Mouse (Mus musculus): ENCODE measurements at regions not wholly inside any gene's neighbourhood (a gene's known extent, or its start where the extent isn't known, plus 50 kb on each side); places are given as distances from the start of the nearest gene placed in this dataset.

GRCm38 (mm10) chr5:73777282-73777921 is 126.2 kb downstream of the Spata18 start:
- TF ChIP-seq GATA4 (IDR thresholded peaks at IDR 0.05; ENCODE audit: insufficient replicate concordance, low read length), result no peak

DNA sequence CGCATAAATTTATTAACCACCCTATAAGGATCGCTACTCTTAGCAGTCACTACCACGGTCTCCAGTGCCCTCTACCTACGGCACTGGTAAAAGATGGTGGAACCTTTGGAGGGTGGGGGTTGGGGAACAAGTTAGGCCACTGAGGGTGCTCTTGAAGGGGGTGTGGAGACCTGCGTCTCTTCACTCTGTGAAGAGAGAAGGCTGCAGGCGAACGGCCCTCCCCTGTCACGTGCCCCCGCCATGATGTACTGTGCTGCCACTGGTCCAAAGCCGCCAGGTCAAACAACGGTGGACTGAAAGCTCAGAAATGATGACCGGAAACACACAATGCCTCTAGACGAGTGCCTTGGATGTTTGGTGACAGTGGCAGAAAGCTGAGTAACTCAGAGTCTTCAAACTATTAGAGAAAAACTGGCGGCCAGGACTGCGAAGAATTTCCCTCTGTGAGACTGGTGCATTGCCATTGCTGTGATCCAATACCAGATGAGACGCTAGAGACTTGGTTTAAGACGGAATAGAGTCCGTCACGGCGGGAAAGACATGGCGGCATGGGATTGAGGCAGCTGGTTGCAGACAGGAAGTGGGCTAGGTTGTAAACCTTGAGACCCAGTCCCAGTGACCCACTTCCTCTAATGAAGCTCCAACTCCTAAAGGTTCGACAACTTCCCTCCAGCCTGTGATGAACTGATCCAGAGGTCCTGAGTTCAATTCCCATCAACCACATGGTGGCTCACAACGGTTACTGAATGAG is 130.2 kb downstream of the Spata18 start:
- TF ChIP-seq GATA4 (IDR thresholded peaks at IDR 0.05; ENCODE audit: insufficient replicate concordance, low read length), result no peak

DNA sequence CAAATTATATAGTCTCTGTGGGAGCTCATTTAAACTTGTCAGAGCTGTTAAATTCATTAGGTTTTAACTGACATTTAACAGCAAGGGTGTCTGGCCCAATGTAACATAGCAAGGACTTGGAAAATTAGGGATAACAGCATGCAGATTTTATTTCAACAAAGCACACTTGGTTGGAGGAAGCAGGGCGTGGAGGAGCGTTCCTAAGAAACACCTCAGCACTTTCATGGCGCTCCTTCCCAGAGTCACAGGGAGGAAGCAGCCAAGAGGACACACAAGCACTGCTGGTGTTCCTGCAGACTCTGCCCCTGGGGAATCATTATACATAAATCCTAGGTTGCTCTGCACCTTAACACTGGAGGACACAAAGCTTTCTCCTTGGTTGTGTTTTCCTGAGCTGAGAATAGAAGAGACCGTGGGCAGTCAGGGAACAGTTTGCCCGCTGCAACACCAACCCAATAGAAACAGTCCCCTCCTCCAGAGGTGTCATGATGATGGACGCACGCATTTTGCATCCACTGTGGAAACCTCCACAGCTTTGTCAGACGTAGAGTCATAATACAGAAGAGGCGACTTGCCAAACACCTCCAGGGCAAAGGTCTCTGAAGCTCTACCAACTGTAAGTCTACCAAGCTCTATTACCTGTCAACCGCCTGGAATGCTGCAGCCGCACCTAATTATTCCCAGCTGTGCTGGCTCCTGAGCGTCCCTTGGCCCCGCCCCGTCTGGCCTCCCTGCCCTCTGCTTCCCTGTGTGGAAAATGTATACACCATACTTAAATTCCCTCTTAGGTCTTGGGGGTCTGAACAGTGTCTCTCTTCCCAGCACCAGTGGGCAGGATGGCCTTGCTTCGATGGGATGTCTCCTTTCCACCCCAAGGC is 131.3 kb downstream of the Spata18 start:
- no peak for TF ChIP-seq GATA4 (IDR thresholded peaks at IDR 0.05; ENCODE audit: insufficient replicate concordance, low read length)

GRCm38 (mm10) chr5:73787275-73787674 is 136.1 kb downstream of the Spata18 start:
- TF ChIP-seq GATA4 (IDR thresholded peaks at IDR 0.05; ENCODE audit: insufficient replicate concordance, low read length), result no peak

GRCm38 (mm10) chr5:73792216-73792615 is 141.0 kb downstream of the Spata18 start:
- no peak for TF ChIP-seq GATA4 (IDR thresholded peaks at IDR 0.05; ENCODE audit: insufficient replicate concordance, low read length)

GRCm38 (mm10) chr5:73796201-73796600 is 145.0 kb downstream of the Spata18 start:
- no peak for TF ChIP-seq GATA4 (IDR thresholded peaks at IDR 0.05; ENCODE audit: insufficient replicate concordance, low read length)

DNA sequence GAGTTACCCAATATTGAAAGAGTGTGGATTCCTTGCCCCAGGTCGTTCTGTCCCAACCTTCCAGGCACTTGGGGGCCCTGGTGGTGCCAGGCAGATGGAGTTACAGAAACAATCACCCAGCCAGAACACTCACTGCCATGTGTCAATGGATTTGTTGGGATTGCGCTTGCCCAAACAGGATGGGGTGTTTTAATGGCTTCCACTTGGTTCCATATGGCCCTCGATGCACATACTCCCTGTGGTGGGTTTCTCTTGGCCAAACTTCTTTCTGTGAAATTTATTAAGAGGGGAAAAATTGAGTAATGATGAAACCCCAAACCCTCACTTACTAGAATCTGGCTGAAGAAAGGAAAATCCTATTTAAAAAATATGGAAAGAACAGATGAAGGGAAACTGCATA is 146.8 kb downstream of the Spata18 start:
- no peak for TF ChIP-seq GATA4 (IDR thresholded peaks at IDR 0.05; ENCODE audit: insufficient replicate concordance, low read length)

GRCm38 (mm10) chr5:73803431-73803830 is 152.3 kb downstream of the Spata18 start:
- TF ChIP-seq GATA4 (IDR thresholded peaks at IDR 0.05; ENCODE audit: insufficient replicate concordance, low read length), result no peak

- TF ChIP-seq GATA4 (IDR thresholded peaks at IDR 0.05; ENCODE audit: insufficient replicate concordance, low read length), result no peak
These were observed 153.5 kb downstream of the Spata18 start for GRCm38 (mm10) chr5:73804556-73805230.

- no peak for TF ChIP-seq GATA4 (IDR thresholded peaks at IDR 0.05; ENCODE audit: insufficient replicate concordance, low read length)
These were observed 159.5 kb downstream of the Spata18 start for GRCm38 (mm10) chr5:73810660-73811059.

DNA sequence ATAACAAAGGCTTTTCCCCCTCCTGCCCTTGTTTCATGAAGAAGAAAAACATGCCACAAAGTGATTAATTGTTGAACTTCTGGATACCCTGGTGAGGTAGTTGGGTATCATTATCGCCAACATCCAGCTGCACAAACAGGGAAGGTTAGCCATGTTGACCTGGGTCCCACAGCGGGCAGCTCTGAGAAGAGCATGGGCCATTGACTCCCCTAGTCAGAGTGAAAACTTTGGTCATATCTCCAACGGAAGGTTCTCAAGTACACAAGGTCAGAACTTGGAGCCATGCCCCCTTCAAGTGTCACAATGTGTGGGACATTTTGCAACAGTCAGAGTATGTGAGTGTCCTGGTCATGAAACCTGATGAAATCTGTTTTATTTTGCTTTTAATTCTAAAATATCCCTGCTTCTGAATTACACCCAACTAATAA is 159.9 kb downstream of the Spata18 start:
- TF ChIP-seq GATA4 (IDR thresholded peaks at IDR 0.05; ENCODE audit: insufficient replicate concordance, low read length), result no peak

DNA sequence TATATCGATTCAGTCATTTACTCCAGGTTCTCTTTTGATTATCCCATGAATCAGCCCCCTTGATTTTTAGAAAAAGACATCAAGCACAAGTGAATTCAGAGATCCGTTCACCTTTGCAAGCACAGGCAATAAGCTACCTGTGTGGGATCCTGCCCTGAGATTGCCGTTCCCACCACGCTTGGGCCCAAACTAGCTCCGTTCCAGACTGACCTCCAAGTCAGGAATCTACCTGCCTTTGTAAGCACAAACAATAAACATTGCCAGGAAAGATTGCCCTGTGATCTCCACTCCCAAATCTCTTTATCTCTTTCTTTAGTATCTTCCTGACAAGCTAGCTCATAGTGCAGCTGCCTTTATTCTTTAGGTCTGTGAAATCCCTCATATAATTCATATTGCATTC is 164.6 kb downstream of the Spata18 start:
- no peak for TF ChIP-seq GATA4 (IDR thresholded peaks at IDR 0.05; ENCODE audit: insufficient replicate concordance, low read length)

- TF ChIP-seq GATA4 (IDR thresholded peaks at IDR 0.05; ENCODE audit: insufficient replicate concordance, low read length), result no peak
These were observed 166.0 kb downstream of the Spata18 start for GRCm38 (mm10) chr5:73817180-73817579.

DNA sequence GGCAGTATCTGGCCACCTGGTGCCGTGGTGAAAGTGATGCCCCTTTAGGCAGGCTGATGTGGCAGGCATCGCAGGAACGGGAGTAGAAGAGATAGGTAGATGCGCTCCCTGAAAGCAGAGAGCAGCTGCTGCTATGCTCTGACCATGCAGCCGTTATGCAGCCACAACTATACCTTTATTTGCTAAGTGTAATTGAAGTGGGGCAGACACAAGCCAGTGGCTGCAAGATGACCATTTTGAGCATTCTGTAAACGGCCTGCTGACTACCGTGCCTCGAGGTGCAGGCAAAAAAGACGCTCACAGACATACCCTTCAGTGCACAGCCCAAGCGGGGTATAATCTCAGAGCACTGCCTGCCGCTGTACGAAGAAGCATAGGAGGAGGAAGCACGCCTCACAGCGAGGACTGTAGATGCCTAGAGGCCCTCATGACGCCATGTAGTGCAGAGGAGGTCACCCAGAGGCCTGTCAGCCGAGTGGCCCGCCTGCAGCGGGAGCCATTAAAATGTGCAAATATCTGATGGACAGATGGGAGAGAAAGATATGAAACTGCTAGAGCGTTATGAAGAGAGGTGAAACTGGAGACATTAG is 170.9 kb downstream of the Spata18 start:
- no peak for TF ChIP-seq GATA4 (IDR thresholded peaks at IDR 0.05; ENCODE audit: insufficient replicate concordance, low read length)

GRCm38 (mm10) chr5:73823421-73823820 is 172.2 kb downstream of the Spata18 start:
- no peak for TF ChIP-seq GATA4 (IDR thresholded peaks at IDR 0.05; ENCODE audit: insufficient replicate concordance, low read length)
